Mouse (Mus musculus) cortical plate, adult 2 months (tissue): ENCODE measurements around the gene Ednra. TPM values are rescaled to one million over a fixed set of nuclear protein-coding genes. Genes with fewer than 3 reads are reported as not detected.
"Not testable (repeated sequence)": the region's sequence is repeated elsewhere in the genome, so short reads cannot be mapped to it uniquely, and the experiment has no call there.

Experiments
- H3K27ac ChIP-seq: fragments of 200-500 bp; 2 replicates; pipeline ENCODE4 v1.5.1; 2012; ENCODE audit warnings: low read length, control low read depth, inconsistent platforms; ENCODE audit not compliant: insufficient read depth
- H3K4me1 ChIP-seq: fragments of 200-500 bp; 2 replicates; pipeline ENCODE4 v1.6.1; 2011; ENCODE audit warnings: low read length; ENCODE audit not compliant: control insufficient read depth, insufficient read depth
- H3K4me3 ChIP-seq: fragments of 200-500 bp; 2 replicates; pipeline ENCODE4 v1.5.1; 2011; ENCODE audit warnings: mild to moderate bottlenecking, low read length, control low read depth; ENCODE audit not compliant: insufficient read depth
- CTCF ChIP-seq: fragments of 200-500 bp; IDR thresholded peaks from 2 replicates; pipeline ENCODE4 v1.5.1; 2011; ENCODE audit warnings: mild to moderate bottlenecking, control low read depth, low read length; ENCODE audit not compliant: insufficient read depth; ENCODE audit errors: extremely low read depth
- POLR2A ChIP-seq: fragments of 200-500 bp; IDR thresholded peaks from 2 replicates; pipeline ENCODE4 v1.6.1; 2011; ENCODE audit warnings: mild to moderate bottlenecking, low read length, control low read depth; ENCODE audit not compliant: insufficient read depth; ENCODE audit errors: extremely low read depth
- polyA plus RNA-seq: library from polyadenylated mRNA; depleted of rRNA; stranded (reverse); fragments of >200 nt; gene quantifications from 2 replicates; pipeline ENCODE4 v1.2.3, GENCODE M21; 2012

The Ednra gene
- polyA plus RNA-seq, 1 experiment: 5.1 TPM

DNA sequence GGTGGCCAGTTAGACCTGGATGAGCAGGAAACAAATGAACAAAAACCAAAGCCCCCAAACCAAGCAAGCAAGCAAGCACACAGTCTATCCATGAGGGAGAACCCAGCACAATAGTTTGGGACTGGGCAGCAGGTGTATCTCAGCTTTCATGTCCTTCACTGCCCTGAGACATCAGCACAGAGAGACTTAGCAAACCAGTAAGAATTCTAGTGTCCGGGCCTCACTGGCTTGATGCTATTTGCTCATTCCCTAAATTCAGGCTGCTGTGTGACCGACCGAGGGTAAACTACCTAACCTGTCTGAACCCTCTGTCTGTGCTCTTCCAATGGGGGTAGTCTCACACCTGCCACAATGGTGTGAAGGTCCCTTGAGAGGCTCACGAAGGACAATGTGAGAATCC, 29.7 kb downstream of the Ednra start:
- Histone ChIP-seq H3K4me3 (no peak overlapping the region), H3K27ac (no peak overlapping the region), H3K4me1 (no peaks in the 10 kb centered on the region)
- no peak for TF ChIP-seq CTCF
- TF ChIP-seq POLR2A: no peak

DNA sequence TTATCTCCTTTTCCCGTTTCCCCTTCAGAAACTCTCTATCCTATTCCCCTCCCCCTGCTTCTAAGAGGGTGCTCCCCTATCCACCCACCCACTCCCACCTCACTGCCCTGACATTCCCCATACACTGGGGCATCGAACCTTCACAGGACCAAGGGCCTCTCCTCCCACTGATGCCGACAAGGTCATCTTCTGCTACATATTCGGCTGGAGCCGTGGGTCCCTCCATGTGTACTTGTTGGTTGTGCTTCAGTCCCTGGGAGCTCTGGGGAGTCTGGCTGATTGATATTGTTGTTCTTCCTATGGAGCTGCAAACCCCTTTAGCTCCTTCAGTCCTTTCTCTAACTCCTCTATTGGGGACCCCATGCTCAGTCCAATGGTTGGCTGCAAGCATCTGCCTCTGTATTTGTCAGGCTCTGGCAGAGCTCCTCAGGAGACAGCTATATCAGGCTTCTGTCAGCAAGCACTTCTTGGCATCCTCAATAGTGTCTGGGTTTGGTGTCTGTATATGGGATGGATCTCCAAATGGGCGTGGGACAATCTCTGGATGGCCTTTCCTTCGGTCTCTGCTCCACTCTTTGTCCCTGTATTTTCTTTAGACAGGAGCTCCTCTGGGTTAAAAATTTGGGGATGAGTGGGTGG, 34.7 kb downstream of the Ednra start:
- not testable (repeated sequence) for H3K27ac ChIP-seq, H3K4me1 ChIP-seq, H3K4me3 ChIP-seq

DNA sequence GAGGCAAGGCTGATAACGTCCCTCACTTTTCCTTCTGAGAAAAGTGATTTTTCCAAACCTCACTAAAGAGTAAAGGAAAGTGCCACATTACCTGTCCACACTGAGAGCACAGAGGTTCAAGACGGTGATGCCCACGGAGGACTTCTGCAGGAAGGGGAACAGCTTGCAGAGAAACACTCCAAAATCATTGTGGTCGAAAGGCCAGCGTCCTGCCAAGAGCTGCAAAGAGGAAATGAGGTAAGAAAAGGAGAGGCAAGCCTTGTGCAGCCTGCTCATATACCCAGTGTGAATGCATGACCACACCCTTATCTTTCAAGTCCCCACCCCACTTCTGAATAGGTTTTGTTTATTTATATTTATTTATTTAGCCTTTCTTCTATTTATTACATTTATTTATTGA, 35.3 kb downstream of the Ednra start:
- no peaks in the 10 kb centered on the region for H3K4me1 ChIP-seq
- no peak for TF ChIP-seq CTCF
- TF ChIP-seq POLR2A: no peak
- H3K27ac ChIP-seq: no peak overlapping the region
- no peak overlapping the region for H3K4me3 ChIP-seq

DNA sequence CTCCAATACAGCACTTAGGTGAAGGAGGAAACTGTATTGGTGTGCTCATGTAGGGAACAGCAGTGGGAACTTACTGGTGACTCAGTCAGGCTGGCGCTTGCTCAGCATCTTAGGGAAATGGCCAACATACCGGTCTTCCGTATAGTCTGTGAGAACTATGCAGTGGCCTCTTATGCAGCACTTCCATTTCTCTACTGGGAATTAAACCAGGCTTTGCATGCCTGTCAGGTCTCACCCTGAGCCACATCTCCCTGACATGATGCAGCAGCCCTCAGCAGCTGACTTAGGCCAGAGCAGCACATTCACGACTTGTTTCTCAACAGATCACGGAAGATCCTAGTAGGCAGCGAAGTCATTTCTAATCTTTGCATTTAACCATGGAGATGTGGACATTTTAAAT, 39.9 kb downstream of the Ednra start:
- no peak overlapping the region for H3K4me3 ChIP-seq
- H3K27ac ChIP-seq: no peak overlapping the region
- TF ChIP-seq CTCF: no peak
- TF ChIP-seq POLR2A: no peak
- no peaks in the 10 kb centered on the region; the same call in 1 of the 2 replicates for H3K4me1 ChIP-seq

DNA sequence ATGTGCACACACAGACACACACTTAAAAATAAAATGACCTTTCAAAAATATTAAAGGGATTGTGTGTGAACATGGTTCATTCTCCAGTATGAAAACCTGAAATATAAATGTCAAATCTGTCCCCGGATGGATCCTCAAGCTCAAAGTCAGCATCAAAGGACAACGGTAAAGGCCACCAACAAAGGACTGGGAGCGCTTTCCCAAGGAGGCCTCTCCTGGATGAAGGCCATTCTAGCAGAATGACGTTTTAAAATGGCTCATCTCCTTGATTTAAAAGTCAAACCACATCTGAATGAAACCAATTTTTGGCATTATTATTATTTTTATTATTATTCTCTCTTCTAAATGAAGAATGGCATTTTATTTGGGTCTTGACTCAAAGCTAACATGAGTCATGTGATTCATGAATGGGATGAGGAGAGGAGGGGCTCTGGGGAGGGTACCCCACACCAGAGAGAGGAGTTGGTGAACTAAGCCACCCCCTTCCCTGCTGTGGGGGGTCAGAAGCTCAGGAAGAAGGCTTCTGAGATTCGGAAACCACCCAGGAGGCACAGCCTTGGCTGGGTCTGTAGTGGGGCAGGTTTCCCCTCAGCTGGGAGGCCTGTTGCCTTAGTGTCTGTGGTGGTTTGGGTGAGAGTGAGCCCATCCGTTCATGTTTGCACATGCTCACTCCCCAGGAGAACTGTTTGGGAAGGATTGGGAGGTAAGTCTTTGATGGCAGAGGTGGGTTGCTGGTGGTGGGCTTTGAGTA, 40.7 kb downstream of the Ednra start:
- Histone ChIP-seq H3K4me1 (no peaks in the 10 kb centered on the region; the same call in 1 of the 2 replicates), H3K27ac (no peak overlapping the region), H3K4me3 (no peak overlapping the region)
- no peak for TF ChIP-seq CTCF
- no peak for TF ChIP-seq POLR2A

DNA sequence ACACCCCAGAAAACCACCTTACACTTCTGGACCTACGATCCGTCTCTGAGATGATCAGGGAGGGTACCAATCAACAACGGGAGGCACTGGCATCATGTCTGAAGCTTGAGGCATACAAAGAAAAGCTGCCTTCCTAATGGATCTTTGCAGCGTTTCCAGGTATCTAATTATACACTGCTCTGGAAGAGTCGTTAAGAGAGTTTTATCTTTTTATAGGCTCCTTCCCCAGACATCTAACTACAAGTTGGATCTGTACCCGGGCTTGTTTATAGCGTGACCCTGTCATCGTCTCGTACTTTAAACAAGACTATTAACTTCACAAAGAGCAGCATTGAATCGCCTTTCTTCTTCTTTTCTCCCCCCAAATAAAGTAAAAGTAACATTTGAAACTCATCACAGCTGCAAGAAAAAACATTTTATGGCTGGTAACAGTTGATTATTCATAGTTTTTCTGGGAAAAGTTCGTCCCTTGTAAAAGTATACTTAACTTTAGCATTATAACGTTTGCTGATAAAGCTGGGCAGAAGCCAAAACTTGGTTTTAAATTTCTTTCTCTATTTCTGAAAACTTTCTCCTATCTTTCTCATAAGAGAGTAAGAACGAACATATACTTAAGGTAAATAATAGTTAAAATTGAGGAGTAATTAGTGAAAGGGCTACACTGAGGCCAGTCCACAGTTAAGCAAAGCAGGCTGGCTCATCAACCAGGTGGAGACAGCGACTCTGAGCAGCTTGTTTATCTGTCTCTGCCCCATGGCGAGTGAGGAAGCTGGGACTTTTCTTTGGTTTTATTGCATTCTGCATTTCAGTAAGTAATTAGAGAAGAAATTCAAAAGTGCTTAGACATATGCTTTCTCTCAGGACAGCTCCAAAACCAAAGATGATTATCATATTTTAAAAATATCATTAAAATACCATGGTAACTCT, 42.0 kb downstream of the Ednra start:
- no peak overlapping the region for H3K27ac ChIP-seq
- no peak overlapping the region for H3K4me3 ChIP-seq
- TF ChIP-seq CTCF: no peak
- no peak for TF ChIP-seq POLR2A
- H3K4me1 ChIP-seq: no peaks in the 10 kb centered on the region; the same call in 1 of the 2 replicates

DNA sequence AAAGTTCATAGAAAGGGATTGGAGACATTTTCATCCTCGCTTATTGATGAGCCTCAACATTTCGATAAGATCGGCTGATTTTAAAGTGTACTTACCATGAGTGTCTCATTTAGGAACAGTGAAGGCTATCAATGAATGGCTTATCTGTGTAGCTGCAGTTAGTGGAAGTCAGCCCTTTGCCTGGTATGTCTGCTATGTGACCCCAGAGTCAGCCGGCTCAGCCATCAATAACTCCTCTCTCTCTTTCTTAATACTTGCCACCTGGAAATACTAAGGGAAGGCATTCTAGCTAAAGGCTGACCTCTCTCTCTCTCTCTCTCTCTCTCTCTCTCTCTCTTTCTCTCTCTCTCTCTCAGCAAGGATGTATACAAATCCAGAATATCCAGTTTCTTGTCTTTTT, 52.2 kb downstream of the Ednra start:
- no peaks in the 10 kb centered on the region for H3K4me1 ChIP-seq
- no peak overlapping the region for H3K4me3 ChIP-seq
- H3K27ac ChIP-seq: no peak overlapping the region
- no peak for TF ChIP-seq POLR2A
- TF ChIP-seq CTCF: no peak

DNA sequence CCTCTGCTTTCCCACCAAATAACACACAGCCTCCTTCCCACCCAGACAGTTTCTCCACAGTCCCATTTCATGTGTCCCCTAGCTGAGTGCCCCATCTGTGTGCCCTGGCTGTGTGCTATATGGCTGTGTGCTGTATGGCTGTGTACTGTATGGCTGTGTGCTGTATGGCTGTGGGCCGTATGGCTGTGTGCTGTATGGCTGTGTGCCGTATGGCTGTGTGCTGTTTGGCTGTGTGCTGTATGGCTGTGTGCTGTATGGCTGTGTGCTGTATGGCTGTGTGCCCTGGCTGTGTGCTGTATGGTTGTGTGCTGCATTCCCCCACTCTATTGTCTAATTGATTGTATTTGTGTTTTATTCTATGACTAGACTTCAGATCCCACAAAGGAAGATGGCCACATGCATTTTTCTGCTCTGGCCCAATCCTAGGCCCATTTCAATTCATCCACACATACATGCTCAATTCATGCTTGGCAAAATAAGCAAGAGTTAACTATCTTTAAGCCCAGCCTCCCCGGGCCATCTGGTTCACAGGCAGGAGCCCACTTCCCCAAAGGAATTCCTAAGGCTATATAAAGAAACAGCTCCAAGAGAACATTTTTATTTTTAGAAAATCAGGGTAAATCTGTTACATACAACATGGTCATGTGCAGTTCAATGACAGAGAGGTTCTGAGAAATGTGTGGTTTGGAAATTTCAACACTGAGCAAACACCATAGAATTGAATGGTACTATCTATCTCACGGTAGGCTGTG, 53.5 kb downstream of the Ednra start:
- no peaks in the 10 kb centered on the region for H3K4me1 ChIP-seq
- TF ChIP-seq POLR2A (no peak), CTCF (no peak)
- H3K27ac ChIP-seq: no peak overlapping the region
- no peak overlapping the region for H3K4me3 ChIP-seq

DNA sequence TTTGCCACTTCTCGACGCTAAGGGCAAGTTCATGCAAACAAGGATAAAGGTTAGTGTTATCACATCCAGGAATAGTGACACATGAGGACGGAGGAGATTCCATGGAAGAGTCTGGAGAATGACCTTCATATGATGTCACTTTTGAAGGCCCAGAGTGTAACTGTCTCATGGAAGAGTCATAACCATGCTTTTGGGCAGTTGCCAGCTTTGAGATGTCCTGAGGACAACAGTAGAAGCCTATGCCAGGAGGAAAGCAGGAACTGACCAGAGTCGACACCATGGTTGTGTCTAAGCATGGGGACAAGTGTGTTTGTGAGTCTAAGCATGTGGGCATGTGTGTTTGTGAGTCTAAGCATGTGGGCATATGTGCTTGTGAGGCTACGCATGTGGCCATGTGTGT, 56.3 kb downstream of the Ednra start:
- Histone ChIP-seq H3K4me3 (no peak overlapping the region), H3K4me1 (no peaks in the 10 kb centered on the region), H3K27ac (no peak overlapping the region)
- TF ChIP-seq POLR2A: no peak
- TF ChIP-seq CTCF: no peak
